Mouse (Mus musculus) lung, adult 2 months (tissue): ENCODE measurements around the gene Flot1.

ENCODE experiments used
- CTCF ChIP-seq: fragments of 200-500 bp; IDR thresholded peaks from 2 replicates; pipeline ENCODE4 v1.5.1; 2011; ENCODE audit warnings: mild to moderate bottlenecking, low read length, control low read depth; ENCODE audit not compliant: insufficient read depth
- POLR2A ChIP-seq: fragments of 200-500 bp; IDR thresholded peaks from 2 replicates; pipeline ENCODE4 v1.6.1; 2011; ENCODE audit warnings: low read depth, mild to moderate bottlenecking, control low read depth, low read length, borderline replicate concordance; ENCODE audit errors: extremely low read depth

GRCm38 (mm10) chr17:35792837-35793236, 30.2 kb upstream of the Flot1 start:
- TF ChIP-seq POLR2A = no peak
- TF ChIP-seq CTCF = no peak
